Mouse (Mus musculus): ENCODE results near the gene 2510009E07Rik. TPM values are rescaled to one million over a fixed set of nuclear protein-coding genes. Genes with fewer than 3 reads are reported as not detected.

The 2510009E07Rik gene
- not detected in 2 replicates for polyA plus RNA-seq (2012; ENCODE audit: insufficient read depth, insufficient read length, low replicate concordance, missing spikeins)

GRCm38 (mm10) chr16:21694463-21695241 is at the start of gene 2510009E07Rik:
Gene 2510009E07Rik, minus strand, starts transcription at chr16:21694665.
- no peak for TF ChIP-seq CTCF (IDR thresholded peaks at IDR 0.05; ENCODE audit: insufficient read depth, low read depth, low read length)
- TF ChIP-seq POLR2A (IDR thresholded peaks at IDR 0.05; ENCODE audit: insufficient read depth, low read depth, low read length), result peak; percentile 78

DNA sequence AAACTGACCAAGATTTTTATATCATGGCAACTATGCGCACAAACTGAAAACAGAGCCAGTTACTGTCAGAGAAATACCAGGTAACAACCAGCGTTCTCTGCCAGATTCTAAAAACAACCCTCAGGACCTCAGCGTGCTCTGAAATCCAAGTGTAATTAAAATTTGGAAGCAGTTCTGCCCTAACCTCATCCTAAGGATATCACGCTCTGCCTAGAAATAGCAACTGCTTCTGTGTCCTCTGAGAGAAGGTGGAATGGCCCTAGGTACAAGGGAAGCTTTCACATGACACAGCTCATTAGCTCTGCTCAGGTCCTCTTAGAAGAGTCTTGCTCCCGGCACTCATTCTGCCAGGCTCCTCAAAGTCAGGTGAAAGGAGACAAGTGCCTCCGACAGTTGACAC is 48.9 kb upstream of the 2510009E07Rik start:
- H3K4me3 ChIP-seq (ENCODE audit: insufficient read depth, low read depth, low read length), result no peak overlapping the region
- H3K27ac ChIP-seq (ENCODE audit: insufficient read depth, low read depth, low read length), result no peak overlapping the region
- TF ChIP-seq POLR2A (IDR thresholded peaks at IDR 0.05; ENCODE audit: insufficient read depth, low read depth, low read length) (no peak), CTCF (IDR thresholded peaks at IDR 0.05; ENCODE audit: insufficient read depth, low read depth, low read length) (no peak)
- no peaks in the 10 kb centered on the region for H3K4me1 ChIP-seq (ENCODE audit: control insufficient read depth, insufficient read depth, low read length)
- WGBS, result 86% methylated on average over 6 of the region's 6 CpGs

More at GRCm38 (mm10) chr16:21694463-21695241, at the start of gene 2510009E07Rik:
- peak within 1 kb of the TSS; percentile 86 for H3K4me3 ChIP-seq (ENCODE audit: insufficient read depth, low read depth, low read length)
- WGBS, result under 1% methylated on average over 61 of the region's 61 CpGs
- peak within 1 kb of the TSS; percentile 82 for H3K27ac ChIP-seq (ENCODE audit: insufficient read depth, low read depth, low read length)
- peaks cover 16% of the 10 kb centered on the region for H3K4me1 ChIP-seq (ENCODE audit: control insufficient read depth, insufficient read depth, low read length)

- H3K4me3 ChIP-seq (ENCODE audit: insufficient read depth, low read depth, low read length), result no peak overlapping the region
- 95% methylated on average over 5 of the region's 5 CpGs for WGBS
- TF ChIP-seq CTCF (IDR thresholded peaks at IDR 0.05; ENCODE audit: insufficient read depth, low read depth, low read length) (no peak), POLR2A (IDR thresholded peaks at IDR 0.05; ENCODE audit: insufficient read depth, low read depth, low read length) (no peak)
- no peak overlapping the region for H3K27ac ChIP-seq (ENCODE audit: insufficient read depth, low read depth, low read length)
- H3K4me1 ChIP-seq (ENCODE audit: control insufficient read depth, insufficient read depth, low read length), result no peaks in the 10 kb centered on the region
These were observed 48.4 kb upstream of the 2510009E07Rik start for GRCm38 (mm10) chr16:21742898-21743297.

GRCm38 (mm10) chr16:21742191-21742870 is 47.9 kb upstream of the 2510009E07Rik start:
- Histone ChIP-seq H3K27ac (ENCODE audit: insufficient read depth, low read depth, low read length) (no peak overlapping the region), H3K4me1 (ENCODE audit: control insufficient read depth, insufficient read depth, low read length) (no peaks in the 10 kb centered on the region), H3K4me3 (ENCODE audit: insufficient read depth, low read depth, low read length) (no peak overlapping the region)
- TF ChIP-seq CTCF (IDR thresholded peaks at IDR 0.05; ENCODE audit: insufficient read depth, low read depth, low read length) (no peak), POLR2A (IDR thresholded peaks at IDR 0.05; ENCODE audit: insufficient read depth, low read depth, low read length) (no peak)
- 84% methylated on average over 5 of the region's 5 CpGs for WGBS

- no peak overlapping the region for H3K4me3 ChIP-seq (ENCODE audit: insufficient read depth, low read depth, low read length)
- no peaks in the 10 kb centered on the region for H3K4me1 ChIP-seq (ENCODE audit: control insufficient read depth, insufficient read depth, low read length)
- WGBS, result 65% methylated on average over 3 of the region's 3 CpGs
- TF ChIP-seq POLR2A (IDR thresholded peaks at IDR 0.05; ENCODE audit: insufficient read depth, low read depth, low read length), result no peak
- no peak for TF ChIP-seq CTCF (IDR thresholded peaks at IDR 0.05; ENCODE audit: insufficient read depth, low read depth, low read length)
- H3K27ac ChIP-seq (ENCODE audit: insufficient read depth, low read depth, low read length), result no peak overlapping the region
These were observed 47.1 kb upstream of the 2510009E07Rik start for GRCm38 (mm10) chr16:21741542-21741941.

GRCm38 (mm10) chr16:21735638-21736037 is 41.2 kb upstream of the 2510009E07Rik start:
- WGBS, result 94% methylated on average over 1 of the region's 1 CpGs
- no peaks in the 10 kb centered on the region for H3K4me1 ChIP-seq (ENCODE audit: control insufficient read depth, insufficient read depth, low read length)

GRCm38 (mm10) chr16:21727897-21728364 is 33.5 kb upstream of the 2510009E07Rik start:
- H3K27ac ChIP-seq (ENCODE audit: insufficient read depth, low read depth, low read length), result no peak overlapping the region
- no peak for TF ChIP-seq POLR2A (IDR thresholded peaks at IDR 0.05; ENCODE audit: insufficient read depth, low read depth, low read length)
- TF ChIP-seq CTCF (IDR thresholded peaks at IDR 0.05; ENCODE audit: insufficient read depth, low read depth, low read length), result no peak
- no peaks in the 10 kb centered on the region for H3K4me1 ChIP-seq (ENCODE audit: control insufficient read depth, insufficient read depth, low read length)
- H3K4me3 ChIP-seq (ENCODE audit: insufficient read depth, low read depth, low read length), result peak overlapping the region; percentile 47
- WGBS, result 8% methylated on average over 10 of the region's 10 CpGs

More at GRCm38 (mm10) chr16:21735638-21736037, 41.2 kb upstream of the 2510009E07Rik start:
- no peak overlapping the region for H3K4me3 ChIP-seq (ENCODE audit: insufficient read depth, low read depth, low read length)
- no peak overlapping the region for H3K27ac ChIP-seq (ENCODE audit: insufficient read depth, low read depth, low read length)
- TF ChIP-seq POLR2A (IDR thresholded peaks at IDR 0.05; ENCODE audit: insufficient read depth, low read depth, low read length) (no peak), CTCF (IDR thresholded peaks at IDR 0.05; ENCODE audit: insufficient read depth, low read depth, low read length) (no peak)

DNA sequence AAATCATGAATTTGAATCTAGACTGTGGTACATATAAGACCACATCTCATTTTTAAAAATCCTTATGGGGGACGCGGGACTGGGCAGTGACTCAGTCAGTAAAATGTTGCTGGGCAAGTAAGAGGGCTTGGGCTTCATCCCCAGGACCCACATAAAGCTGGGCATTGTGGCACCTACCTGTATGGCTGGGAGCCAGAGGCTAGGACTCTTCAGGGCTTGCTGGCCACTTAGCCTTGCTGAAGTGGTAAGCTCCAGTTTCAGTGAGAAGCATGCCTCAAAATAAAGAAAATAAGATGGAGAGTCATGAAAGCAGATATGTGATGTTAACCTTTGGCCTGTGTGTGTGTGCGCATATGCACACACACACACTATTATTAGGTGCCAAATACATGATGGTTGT is 33.0 kb upstream of the 2510009E07Rik start:
- WGBS, result 89% methylated on average over 3 of the region's 3 CpGs
- TF ChIP-seq CTCF (IDR thresholded peaks at IDR 0.05; ENCODE audit: insufficient read depth, low read depth, low read length) (no peak), POLR2A (IDR thresholded peaks at IDR 0.05; ENCODE audit: insufficient read depth, low read depth, low read length) (no peak)
- Histone ChIP-seq H3K27ac (ENCODE audit: insufficient read depth, low read depth, low read length) (no peak overlapping the region), H3K4me1 (ENCODE audit: control insufficient read depth, insufficient read depth, low read length) (no peaks in the 10 kb centered on the region), H3K4me3 (ENCODE audit: insufficient read depth, low read depth, low read length) (no peak overlapping the region)

DNA sequence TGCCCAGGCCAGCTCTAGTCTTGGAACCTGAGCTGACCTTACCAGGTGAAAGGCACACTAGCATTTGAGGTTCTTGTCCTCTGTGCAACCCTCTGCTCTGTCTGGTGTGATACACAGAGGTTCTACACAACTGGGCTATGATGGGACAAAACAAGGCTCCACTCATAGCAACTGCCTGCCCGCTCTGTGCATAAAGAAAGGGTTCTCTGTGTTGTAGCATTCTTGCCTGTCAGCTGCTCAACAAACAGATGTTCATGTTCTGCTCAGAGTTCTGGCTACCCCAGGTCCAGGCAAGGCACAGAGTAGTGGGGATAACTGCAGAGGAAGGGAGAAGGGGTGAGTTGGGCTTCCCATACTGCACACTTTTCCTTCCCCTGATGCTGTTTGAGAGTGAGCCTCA is 29.8 kb upstream of the 2510009E07Rik start:
- Histone ChIP-seq H3K4me3 (ENCODE audit: insufficient read depth, low read depth, low read length) (no peak overlapping the region), H3K4me1 (ENCODE audit: control insufficient read depth, insufficient read depth, low read length) (no peaks in the 10 kb centered on the region), H3K27ac (ENCODE audit: insufficient read depth, low read depth, low read length) (no peak overlapping the region)
- WGBS, result 90% methylated on average over 1 of the region's 1 CpGs
- TF ChIP-seq CTCF (IDR thresholded peaks at IDR 0.05; ENCODE audit: insufficient read depth, low read depth, low read length) (no peak), POLR2A (IDR thresholded peaks at IDR 0.05; ENCODE audit: insufficient read depth, low read depth, low read length) (no peak)
